Mouse (Mus musculus) liver, embryonic 16.5 days (tissue): Measurements from ENCODE around the gene Nrf1. TPM values are rescaled to one million over a fixed set of nuclear protein-coding genes. Genes with fewer than 3 reads are reported as not detected.

Source experiments
- ATAC-seq: fragments of 200-750 bp; cut with Nextera tagmentation; 2 replicates; pipeline ENCODE4 v1.8.0; 2017; ENCODE audit warnings: low read depth, mild to moderate bottlenecking, moderate number of reproducible peaks, moderate library complexity
- H3K27ac ChIP-seq: fragments of 300-500 bp; sonication (generic); 2 replicates; pipeline ENCODE4 v1.5.1; 2014; ENCODE audit warnings: mild to moderate bottlenecking, low read length
- H3K27me3 ChIP-seq: fragments of 300-500 bp; sonication (generic); 2 replicates; pipeline ENCODE4 v1.6.1; 2014; ENCODE audit warnings: low read depth, low read length, mixed read lengths; ENCODE audit not compliant: control insufficient read depth, insufficient read depth
- H3K36me3 ChIP-seq: fragments of 300-500 bp; sonication (generic); 2 replicates; pipeline ENCODE4 v1.6.1; 2014; ENCODE audit warnings: mild to moderate bottlenecking; ENCODE audit not compliant: control insufficient read depth, insufficient read depth
- H3K4me1 ChIP-seq: fragments of 300-500 bp; sonication (generic); 2 replicates; pipeline ENCODE4 v1.6.1; 2014; ENCODE audit warnings: low read depth, low read length, mixed read lengths; ENCODE audit not compliant: control insufficient read depth
- H3K4me2 ChIP-seq: fragments of 300-500 bp; sonication (generic); 2 replicates; pipeline ENCODE4 v1.6.1; 2014; ENCODE audit warnings: low read depth, low read length, mixed read lengths
- H3K4me3 ChIP-seq: fragments of 300-500 bp; sonication (generic); 2 replicates; pipeline ENCODE4 v1.5.1; 2014; ENCODE audit warnings: low read depth, mild to moderate bottlenecking, low read length
- H3K9ac ChIP-seq: fragments of 300-500 bp; sonication (generic); 2 replicates; pipeline ENCODE4 v1.6.1; 2014; ENCODE audit warnings: low read depth, low read length
- H3K9me3 ChIP-seq: fragments of 300-500 bp; sonication (generic); replicated peaks from 2 replicates; pipeline ENCODE4 v1.6.1; 2016; ENCODE audit warnings: low read length; ENCODE audit not compliant: control insufficient read depth
- WGBS: fragments of 180-500 bp; shearing (Covaris S2); extraction: QIAGEN DNeasy Blood & Tissue Kit; methylation state at CpG from one replicate; pipeline ENCODE4 v1.1.7; 2014; ENCODE audit not compliant: insufficient replicate concordance; 5-methylcytosine and 5-hydroxymethylcytosine counted together
- polyA plus RNA-seq: library from polyadenylated mRNA; unstranded; fragments of >200 nt; fragmentation: Nextera tagmentation; extraction: Ambion mirVana; gene quantifications from 2 replicates; pipeline ENCODE4 v1.2.1, GENCODE M21; 2015

Gene Nrf1
- polyA plus RNA-seq, 1 experiment from 2014 or later: 35.3 TPM

GRCm38 (mm10) chr6:30021656-30022055, 26.1 kb upstream of the Nrf1 start:
- WGBS: 63% methylated on average over 5 of the region's 5 CpGs
- Histone ChIP-seq H3K4me2 (no peak overlapping the region), H3K27me3 (no peaks in the 10 kb centered on the region), H3K4me1 (no peaks in the 10 kb centered on the region), H3K27ac (no peak overlapping the region), H3K4me3 (no peak overlapping the region), H3K36me3 (no peaks in the 10 kb centered on the region), H3K9me3 (no peaks in the 10 kb centered on the region), H3K9ac (no peak overlapping the region)
- ATAC-seq: no peak

GRCm38 (mm10) chr6:30026799-30027198, 21.0 kb upstream of the Nrf1 start:
- ATAC-seq: no peak
- Histone ChIP-seq H3K9ac (no peak overlapping the region), H3K36me3 (no peaks in the 10 kb centered on the region), H3K4me2 (no peak overlapping the region), H3K4me3 (no peak overlapping the region), H3K4me1 (no peaks in the 10 kb centered on the region), H3K27ac (no peak overlapping the region), H3K9me3 (no peaks in the 10 kb centered on the region), H3K27me3 (no peaks in the 10 kb centered on the region)
- 36% methylated on average over 10 of the region's 10 CpGs for WGBS

- Histone ChIP-seq H3K9me3 (no peaks in the 10 kb centered on the region), H3K4me3 (no peak overlapping the region), H3K27me3 (no peaks in the 10 kb centered on the region), H3K4me1 (no peaks in the 10 kb centered on the region), H3K4me2 (no peak overlapping the region), H3K27ac (no peak overlapping the region), H3K9ac (no peak overlapping the region), H3K36me3 (no peaks in the 10 kb centered on the region)
- ATAC-seq: no peak
- WGBS: 58% methylated on average over 4 of the region's 4 CpGs
Observed at GRCm38 (mm10) chr6:30028358-30028757, 19.4 kb upstream of the Nrf1 start.

- Histone ChIP-seq H3K4me1 (no peaks in the 10 kb centered on the region), H3K9me3 (no peaks in the 10 kb centered on the region), H3K27me3 (no peaks in the 10 kb centered on the region), H3K4me3 (no peak overlapping the region), H3K27ac (no peak overlapping the region), H3K4me2 (no peak overlapping the region), H3K9ac (no peak overlapping the region), H3K36me3 (no peaks in the 10 kb centered on the region)
- no peak for ATAC-seq
- 29% methylated on average over 4 of the region's 4 CpGs for WGBS
Observed at GRCm38 (mm10) chr6:30035112-30035511, 12.7 kb upstream of the Nrf1 start.

- 8% methylated on average over 1 of the region's 1 CpGs for WGBS
Observed at GRCm38 (mm10) chr6:30041498-30041897, 6.3 kb upstream of the Nrf1 start.

GRCm38 (mm10) chr6:30042483-30042882, 5.3 kb upstream of the Nrf1 start:
- no peak overlapping the region for H3K4me2 ChIP-seq
- H3K4me3 ChIP-seq: no peak overlapping the region
- H3K9ac ChIP-seq: no peak overlapping the region
- WGBS: 34% methylated on average over 3 of the region's 3 CpGs
- no peaks in the 10 kb centered on the region for H3K36me3 ChIP-seq
- H3K4me1 ChIP-seq: peaks cover 7% of the 10 kb centered on the region
- no peak for ATAC-seq
- H3K27me3 ChIP-seq: no peaks in the 10 kb centered on the region
- H3K9me3 ChIP-seq: no peaks in the 10 kb centered on the region
- H3K27ac ChIP-seq: no peak overlapping the region

More at GRCm38 (mm10) chr6:30041498-30041897, 6.3 kb upstream of the Nrf1 start:
- H3K27me3 ChIP-seq: no peaks in the 10 kb centered on the region
- no peak overlapping the region for H3K9ac ChIP-seq
- no peak overlapping the region for H3K27ac ChIP-seq
- no peaks in the 10 kb centered on the region for H3K36me3 ChIP-seq
- no peak for ATAC-seq
- H3K4me1 ChIP-seq: peaks cover under 1% of the 10 kb centered on the region
- H3K4me2 ChIP-seq: no peak overlapping the region
- H3K9me3 ChIP-seq: no peaks in the 10 kb centered on the region
- no peak overlapping the region for H3K4me3 ChIP-seq

GRCm38 (mm10) chr6:30048163-30048500, 344 bp downstream of the Nrf1 start:
- peak overlapping the region; percentile 96 for H3K27ac ChIP-seq
- H3K9me3 ChIP-seq: no peaks in the 10 kb centered on the region
- no peaks in the 10 kb centered on the region for H3K27me3 ChIP-seq
- H3K9ac ChIP-seq: peak overlapping the region; percentile 99
- peaks cover 18% of the 10 kb centered on the region for H3K4me1 ChIP-seq
- H3K4me3 ChIP-seq: peak overlapping the region; percentile 98
- ATAC-seq: no peak
- under 1% methylated on average over 22 of the region's 45 CpGs for WGBS
- H3K36me3 ChIP-seq: no peaks in the 10 kb centered on the region
- peak overlapping the region; percentile 77 for H3K4me2 ChIP-seq

GRCm38 (mm10) chr6:30048501-30049353, 939 bp downstream of the Nrf1 start:
- H3K4me1 ChIP-seq: peaks cover 18% of the 10 kb centered on the region
- H3K4me3 ChIP-seq: peak overlapping the region; percentile 98
- H3K27me3 ChIP-seq: no peaks in the 10 kb centered on the region
- H3K9ac ChIP-seq: peak overlapping the region; percentile 99
- ATAC-seq: peak; percentile 60
- H3K36me3 ChIP-seq: no peaks in the 10 kb centered on the region
- H3K27ac ChIP-seq: peak overlapping the region; percentile 96
- no peaks in the 10 kb centered on the region for H3K9me3 ChIP-seq
- WGBS: under 1% methylated on average over 38 of the region's 54 CpGs
- H3K4me2 ChIP-seq: peak overlapping the region; percentile 77

- H3K36me3 ChIP-seq: no peaks in the 10 kb centered on the region
- H3K4me3 ChIP-seq: no peak overlapping the region
- peaks cover 11% of the 10 kb centered on the region for H3K4me1 ChIP-seq
- H3K9ac ChIP-seq: no peak overlapping the region
- no peaks in the 10 kb centered on the region for H3K27me3 ChIP-seq
- H3K27ac ChIP-seq: no peak overlapping the region
- H3K4me2 ChIP-seq: no peak overlapping the region
- ATAC-seq: no peak
- 67% methylated on average over 1 of the region's 1 CpGs for WGBS
- no peaks in the 10 kb centered on the region for H3K9me3 ChIP-seq
Observed at GRCm38 (mm10) chr6:30053116-30053515, 5.3 kb downstream of the Nrf1 start.
